Comparison of ENCODE assay signal across 8 mouse cellular contexts in the genomic region with DNA sequence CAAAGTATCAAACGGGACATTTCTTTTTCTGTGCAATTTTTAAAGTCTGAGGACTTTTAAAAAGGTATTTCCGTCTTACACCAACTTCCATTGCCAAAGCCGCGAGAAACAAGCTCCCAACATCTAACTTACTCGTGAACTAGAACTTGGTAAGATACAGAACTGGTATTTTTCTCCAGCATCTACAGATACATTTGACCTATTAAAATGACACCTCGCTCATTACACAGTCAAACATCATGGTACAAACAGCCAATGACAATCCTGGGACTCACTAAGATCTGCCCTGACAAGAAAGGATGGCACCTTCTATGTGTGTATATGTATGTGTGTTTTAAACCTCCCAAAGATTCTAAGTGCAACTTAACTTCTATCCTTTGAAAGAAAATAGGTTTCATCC. TPM values are rescaled to one million over a fixed set of nuclear protein-coding genes. Genes with fewer than 3 reads are reported as not detected.
A peak's percentile ranks its signal among the peaks of the same experiment; 100 is the strongest.
DNase-seq lines count a peak whose midpoint lies in the region; ATAC-seq and TF ChIP-seq lines count a peak whose summit lies in the region.

No protein-coding gene starts in this region.

- no peak overlapping the region; the same call in 1 of the 2 replicates for H3K27ac ChIP-seq in kidney, embryonic 14.5 days (ENCODE audit: low read depth, low read length)
- no peak overlapping the region for H3K27ac ChIP-seq in bone marrow, adult 2 months (ENCODE audit: control insufficient read depth, insufficient read depth, low read depth, low read length, poor library complexity)
- H3K27ac ChIP-seq in forebrain, postnatal 0 days (ENCODE audit: low read depth, low read length), result no peak overlapping the region
- peak overlapping the region; percentile 99 for H3K27ac ChIP-seq in liver, embryonic 12.5 days
- peak overlapping the region; percentile 100 for H3K27ac ChIP-seq in stomach, embryonic 14.5 days (ENCODE audit: low read length)

- no peak for TF ChIP-seq CTCF in bone marrow, adult 2 months (IDR thresholded peaks at IDR 0.05; ENCODE audit: control insufficient read depth, insufficient read depth, low read length)
- no peak for TF ChIP-seq CTCF in forebrain, postnatal 0 days (IDR thresholded peaks at IDR 0.05; ENCODE audit: low read depth)

- no peak for TF ChIP-seq POLR2A in bone marrow, adult 2 months (IDR thresholded peaks at IDR 0.05; ENCODE audit: borderline replicate concordance, control insufficient read depth, low read depth, low read length)

- H3K4me3 ChIP-seq in kidney, embryonic 14.5 days (ENCODE audit: low read length), result peak overlapping the region; percentile 71
- peak overlapping the region; percentile 66 for H3K4me3 ChIP-seq in bone marrow, adult 2 months (replicated peaks; ENCODE audit: control insufficient read depth, low read depth, low read length)
- peak overlapping the region; percentile 91 for H3K4me3 ChIP-seq in forebrain, postnatal 0 days (ENCODE audit: low read depth, low read length)
- peak overlapping the region; percentile 88 for H3K4me3 ChIP-seq in liver, embryonic 12.5 days
- H3K4me3 ChIP-seq in stomach, embryonic 14.5 days (ENCODE audit: low read depth, low read length), result peak overlapping the region; percentile 95

- no peak for DNase-seq in kidney, adult 8-10 months
- peak; percentile 6 for DNase-seq in forebrain, postnatal 0 days
- no peak for DNase-seq in left cerebral cortex, adult 9 months (ENCODE audit: low spot score in 2 of 2)
- no peak for DNase-seq in urinary bladder, postnatal 14 days (ENCODE audit: low spot score)

- 3% methylated on average over 6 of the region's 6 CpGs for WGBS in kidney, embryonic 14.5 days
- WGBS in bone marrow, adult 2 months, result under 1% methylated on average over 6 of the region's 6 CpGs
- WGBS in forebrain, postnatal 0 days, result under 1% methylated on average over 6 of the region's 6 CpGs
- 2% methylated on average over 6 of the region's 6 CpGs for WGBS in liver, embryonic 12.5 days (ENCODE audit: insufficient replicate concordance)
- 2% methylated on average over 6 of the region's 6 CpGs for WGBS in stomach, embryonic 14.5 days

- ATAC-seq in kidney, embryonic 14.5 days (ENCODE audit: low FRiP score, low TSS enrichment), result no peak
- no peak for ATAC-seq in forebrain, postnatal 0 days
- ATAC-seq in liver, embryonic 12.5 days, result peak; percentile 48; the same call in 1 of the 2 replicates
- no peak for ATAC-seq in stomach, embryonic 14.5 days (ENCODE audit: insufficient number of reproducible peaks, insufficient read depth, low FRiP score, low read depth)

- peak overlapping the region; percentile 95 for H3K9ac ChIP-seq in kidney, embryonic 14.5 days (ENCODE audit: low read depth, low read length)
- peak overlapping the region; percentile 97 for H3K9ac ChIP-seq in forebrain, postnatal 0 days
- H3K9ac ChIP-seq in liver, embryonic 12.5 days, result peak overlapping the region; percentile 99
- peak overlapping the region; percentile 97 for H3K9ac ChIP-seq in stomach, embryonic 14.5 days (replicated peaks; ENCODE audit: low read depth, low read length)

- H3K4me2 ChIP-seq in kidney, embryonic 14.5 days (replicated peaks; ENCODE audit: low read depth, low read length), result peak overlapping the region; percentile 73
- peak overlapping the region; percentile 99 for H3K4me2 ChIP-seq in forebrain, postnatal 0 days (ENCODE audit: low read depth)
- H3K4me2 ChIP-seq in liver, embryonic 12.5 days, result peak overlapping the region; percentile 87
- peak overlapping the region; percentile 92 for H3K4me2 ChIP-seq in stomach, embryonic 14.5 days (replicated peaks; ENCODE audit: low read depth, low read length)

- no peaks in the 10 kb centered on the region for H3K36me3 ChIP-seq in kidney, embryonic 14.5 days (ENCODE audit: control insufficient read depth, insufficient read depth, low read length)
- H3K36me3 ChIP-seq in forebrain, postnatal 0 days (ENCODE audit: insufficient read depth), result no peaks in the 10 kb centered on the region
- H3K36me3 ChIP-seq in liver, embryonic 12.5 days, result no peaks in the 10 kb centered on the region
- H3K36me3 ChIP-seq in stomach, embryonic 14.5 days (ENCODE audit: control insufficient read depth, insufficient read depth, low read length), result no peaks in the 10 kb centered on the region

- H3K4me1 ChIP-seq in kidney, embryonic 14.5 days (ENCODE audit: control insufficient read depth, insufficient read depth, low read length), result peaks cover 7% of the 10 kb centered on the region; the same call in 1 of the 2 replicates
- no peaks in the 10 kb centered on the region; the same call in 1 of the 2 replicates for H3K4me1 ChIP-seq in bone marrow, adult 2 months (ENCODE audit: control insufficient read depth, insufficient read depth, low read length)
- H3K4me1 ChIP-seq in forebrain, postnatal 0 days (ENCODE audit: insufficient read depth), result peaks cover 24% of the 10 kb centered on the region; the same call in 1 of the 2 replicates
- H3K4me1 ChIP-seq in liver, embryonic 12.5 days, result peaks cover 35% of the 10 kb centered on the region
- no peaks in the 10 kb centered on the region for H3K4me1 ChIP-seq in stomach, embryonic 14.5 days (ENCODE audit: control insufficient read depth, insufficient read depth, low read length)

- H3K27me3 ChIP-seq in kidney, embryonic 14.5 days (ENCODE audit: control insufficient read depth, insufficient read depth, low read length), result no peaks in the 10 kb centered on the region
- no peaks in the 10 kb centered on the region for H3K27me3 ChIP-seq in forebrain, postnatal 0 days (ENCODE audit: insufficient read depth, low read length)
- H3K27me3 ChIP-seq in liver, embryonic 12.5 days (replicated peaks), result no peaks in the 10 kb centered on the region
- H3K27me3 ChIP-seq in stomach, embryonic 14.5 days (ENCODE audit: control insufficient read depth, insufficient read depth, low read length), result no peaks in the 10 kb centered on the region

- H3K9me3 ChIP-seq in kidney, embryonic 14.5 days (ENCODE audit: control insufficient read depth, low read length), result no peaks in the 10 kb centered on the region
- H3K9me3 ChIP-seq in forebrain, postnatal 0 days (ENCODE audit: low read length), result no peaks in the 10 kb centered on the region
- H3K9me3 ChIP-seq in liver, embryonic 12.5 days (replicated peaks), result no peaks in the 10 kb centered on the region
- no peaks in the 10 kb centered on the region for H3K9me3 ChIP-seq in stomach, embryonic 14.5 days (ENCODE audit: control insufficient read depth, low read depth, low read length)

RNA-seq across cellular contexts. Expression of a gene that starts 1.5 kb away (rescaled TPM):
- polyA plus RNA-seq in kidney, embryonic 14.5 days (2014; fragmentation: Nextera tagmentation; extraction: Ambion mirVana), result 21.4 and 27.4 TPM in 2 replicates
- polyA plus RNA-seq in bone marrow, adult 2 months (2011; ENCODE audit: insufficient read depth, insufficient read length, low replicate concordance, missing spikeins), result 15.1 and 23.7 TPM in 2 replicates
- 15.7 and 20.7 TPM in 2 replicates for total RNA-seq in forebrain, postnatal 0 days (2014; rRNA removed)
- polyA plus RNA-seq in forebrain, postnatal 0 days (2015; fragmentation: Nextera tagmentation; extraction: Ambion mirVana), result 5.5 and 10.5 TPM in 2 replicates
- 10.0 and 10.2 TPM in 2 replicates for polyA plus RNA-seq in liver, embryonic 12.5 days (2016; fragmentation: Nextera tagmentation; extraction: Ambion mirVana)
- 26.1 and 26.7 TPM in 2 replicates for polyA plus RNA-seq in stomach, embryonic 14.5 days (2014; fragmentation: Nextera tagmentation; extraction: Ambion mirVana)

Comparison
In these comparisons a context has a peak if more than half of its experiments do, and no peak if none do; other contexts are left out.
1. H3K27ac ChIP-seq: peak in liver, embryonic 12.5 days (single experiment) and stomach, embryonic 14.5 days (single experiment); none in kidney, embryonic 14.5 days (single experiment), bone marrow, adult 2 months (single experiment) and forebrain, postnatal 0 days (single experiment).
2. Peak in every context shown above with its lines, with median percentiles within 50 percentile points of each other: H3K4me2 ChIP-seq, H3K4me3 ChIP-seq and H3K9ac ChIP-seq.